Mouse (Mus musculus): Measurements from ENCODE around the gene Uck1.

Uck1 gene

GRCm38 (mm10) chr2:32218541-32219334, 41.2 kb downstream of the Uck1 start:
- peak; percentile 77 for DNase-seq (ENCODE audit: low read depth, low spot score)

- DNase-seq (ENCODE audit: low read depth, low spot score): peak; percentile 88
Measured at GRCm38 (mm10) chr2:32218113-32218512, 41.8 kb downstream of the Uck1 start.

GRCm38 (mm10) chr2:32217656-32218055, 42.3 kb downstream of the Uck1 start:
- peak; percentile 75 for DNase-seq (ENCODE audit: low read depth, low spot score)

- DNase-seq (ENCODE audit: low read depth, low spot score): no peak
Measured at GRCm38 (mm10) chr2:32216506-32216905, 43.5 kb downstream of the Uck1 start.

GRCm38 (mm10) chr2:32215576-32215975, 44.4 kb downstream of the Uck1 start:
- no peak for DNase-seq (ENCODE audit: low read depth, low spot score)

GRCm38 (mm10) chr2:32213000-32213399, 47.0 kb downstream of the Uck1 start:
- DNase-seq (ENCODE audit: low read depth, low spot score): no peak

GRCm38 (mm10) chr2:32211689-32212088, 48.3 kb downstream of the Uck1 start:
- peak; percentile 67 for DNase-seq (ENCODE audit: low read depth, low spot score)

- no peak for DNase-seq (ENCODE audit: low read depth, low spot score)
Measured at GRCm38 (mm10) chr2:32207682-32208081, 52.3 kb downstream of the Uck1 start.

All from brain, adult 2 months (tissue).